Mouse (Mus musculus): Measurements from ENCODE around the gene Prdm5. TPM values are rescaled to one million over a fixed set of nuclear protein-coding genes. Genes with fewer than 3 reads are reported as not detected.

Prdm5 gene
- 10 to 100 TPM; 16.1 to 19.3 TPM for total RNA-seq (2021)
- long read RNA-seq, experiment 1, partial matches to known transcripts: 0 of 5 reads
- long read RNA-seq, experiment 1, other reads (novel, unspliced or antisense): 4 of 5 reads
- long read RNA-seq, experiment 2, partial matches to known transcripts: 0 of 6 reads
- long read RNA-seq, experiment 2, other reads (novel, unspliced or antisense): 0 of 6 reads

DNA sequence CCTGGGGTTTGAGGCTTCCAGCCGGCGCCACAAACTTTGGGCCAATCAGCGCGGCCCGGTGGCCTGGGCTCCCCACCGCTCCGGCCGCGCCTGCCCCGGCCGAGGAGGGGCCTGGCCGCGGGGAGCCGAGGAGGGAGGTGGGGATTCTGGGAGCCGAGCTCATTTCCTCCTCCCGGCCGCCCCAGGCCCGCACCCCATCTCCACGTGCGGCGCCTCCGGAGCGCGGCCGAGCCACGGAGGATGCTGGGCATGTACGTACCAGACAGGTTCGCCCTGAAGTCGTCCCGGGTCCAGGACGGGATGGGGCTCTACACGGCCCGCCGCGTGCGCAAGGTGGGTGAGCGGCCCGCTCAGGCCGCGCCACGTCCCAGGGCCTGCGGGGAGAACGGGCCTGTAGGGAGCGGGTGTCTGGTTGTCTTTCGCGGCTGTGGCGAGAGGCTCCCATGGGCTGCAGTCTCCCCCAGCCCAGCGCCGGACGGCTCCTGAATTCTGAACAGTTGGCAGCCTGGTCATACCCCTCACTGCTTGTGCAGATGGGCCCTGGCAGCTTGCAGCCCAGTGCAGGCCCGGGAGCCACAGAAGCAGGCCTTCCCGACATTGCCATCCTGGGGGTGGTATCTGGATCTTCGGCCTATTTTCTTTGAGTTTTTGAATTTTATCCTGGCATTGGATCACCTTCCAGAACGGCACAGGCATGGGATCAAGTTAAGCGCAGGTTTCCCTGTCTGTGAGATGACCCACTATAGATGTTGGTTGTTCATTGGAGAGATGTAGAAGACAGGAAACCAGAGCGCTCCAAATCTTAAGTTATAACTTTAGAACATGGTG, at the start of gene Prdm5:
Gene Prdm5 (plus strand): TSS at position 128 of the 828 bp plus-strand sequence.
- DNase-seq (ENCODE audit: low spot score in 2 of 2): peak; percentile 58 to 75

DNA sequence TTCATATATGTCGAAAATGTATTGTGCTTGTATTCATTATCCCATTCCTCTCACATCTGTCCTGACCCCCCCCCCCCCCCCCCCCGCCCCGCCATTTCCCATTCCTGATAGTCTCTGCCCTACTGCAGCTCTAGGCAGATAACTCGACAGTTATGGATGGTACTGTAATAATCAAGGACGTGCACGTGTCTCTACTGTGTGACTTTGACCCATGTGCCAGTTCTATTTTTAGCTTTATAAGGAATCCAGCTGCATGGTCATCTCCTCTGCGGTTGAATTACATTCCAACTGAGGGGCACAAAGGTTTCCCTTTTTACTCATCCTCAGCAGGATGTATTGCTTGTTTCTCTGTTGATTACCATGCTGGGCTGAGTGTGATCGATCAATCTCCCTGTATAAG, 39.3 kb upstream of the Prdm5 start:
- DNase-seq (ENCODE audit: low spot score in 2 of 2): no peak

DNA sequence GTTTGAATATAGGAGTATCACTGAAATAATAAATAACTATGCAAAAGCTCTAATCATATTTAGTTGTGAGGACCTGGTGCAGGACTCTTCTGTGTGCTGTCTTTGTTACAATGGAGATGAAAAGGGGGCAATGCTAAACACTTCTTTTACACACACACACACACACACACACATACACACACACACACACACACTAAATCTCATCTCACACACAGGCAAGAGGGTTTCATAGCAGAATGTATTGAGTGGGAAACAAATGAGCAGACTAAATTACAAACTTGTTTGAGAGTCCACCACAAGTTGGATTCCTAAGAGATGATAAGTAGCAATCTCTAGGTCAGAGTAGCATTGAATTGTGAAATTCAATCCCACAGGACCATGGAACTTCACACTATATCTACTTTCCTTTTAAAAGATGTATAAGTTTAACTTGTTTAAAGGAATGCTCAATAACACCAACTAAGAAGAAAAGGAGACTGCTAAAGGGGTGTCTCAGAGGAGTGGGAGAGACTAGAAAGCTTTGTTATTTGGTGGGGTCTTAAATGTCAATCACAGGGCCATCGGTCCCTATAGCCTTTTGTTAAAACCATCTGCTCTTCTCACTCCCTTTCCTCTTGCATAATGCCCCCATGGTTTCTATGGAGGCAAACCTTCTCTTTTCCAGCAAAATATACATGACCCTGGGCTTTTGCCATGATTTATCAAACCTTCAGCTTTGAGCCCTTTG, 35.5 kb upstream of the Prdm5 start:
- no peak for DNase-seq (ENCODE audit: low spot score in 2 of 2)

DNA sequence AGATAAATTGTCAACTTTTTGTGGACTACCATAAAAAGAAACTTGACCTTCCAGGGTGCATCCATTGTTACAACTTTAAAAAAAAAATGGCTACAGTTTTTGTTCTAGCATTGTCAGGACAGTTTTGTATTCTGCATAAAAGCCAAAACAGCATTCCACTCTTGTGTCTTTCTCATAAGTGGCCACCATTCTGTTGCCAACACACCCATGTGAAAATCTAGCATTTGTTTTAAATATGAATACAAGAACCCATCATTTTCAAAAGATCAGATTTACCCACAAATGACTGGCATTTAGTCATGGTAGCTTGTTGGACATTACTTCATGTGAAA, 35.0 kb upstream of the Prdm5 start:
- no peak for DNase-seq (ENCODE audit: low spot score in 2 of 2)

DNA sequence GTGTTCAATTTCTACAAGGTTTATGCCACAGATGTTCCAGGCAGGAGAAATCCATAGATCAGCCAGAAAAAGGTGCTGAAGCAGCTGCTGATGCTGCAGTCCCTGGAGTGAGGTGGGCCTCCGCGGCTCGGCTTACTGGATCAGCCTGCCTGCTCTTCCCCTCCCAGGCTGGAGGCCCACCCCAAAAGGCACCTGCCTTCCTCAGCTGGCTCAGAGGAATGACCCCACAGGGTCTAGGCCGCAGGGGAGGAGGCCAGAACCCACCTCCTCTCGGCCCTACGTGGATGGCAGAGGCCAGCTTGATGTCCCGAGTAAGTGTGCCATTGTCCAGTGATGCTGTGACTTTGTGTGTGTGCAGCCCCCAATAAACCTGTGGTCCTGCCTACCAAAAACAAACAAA, 20.6 kb upstream of the Prdm5 start:
- no peak for DNase-seq (ENCODE audit: low spot score in 2 of 2)

DNA sequence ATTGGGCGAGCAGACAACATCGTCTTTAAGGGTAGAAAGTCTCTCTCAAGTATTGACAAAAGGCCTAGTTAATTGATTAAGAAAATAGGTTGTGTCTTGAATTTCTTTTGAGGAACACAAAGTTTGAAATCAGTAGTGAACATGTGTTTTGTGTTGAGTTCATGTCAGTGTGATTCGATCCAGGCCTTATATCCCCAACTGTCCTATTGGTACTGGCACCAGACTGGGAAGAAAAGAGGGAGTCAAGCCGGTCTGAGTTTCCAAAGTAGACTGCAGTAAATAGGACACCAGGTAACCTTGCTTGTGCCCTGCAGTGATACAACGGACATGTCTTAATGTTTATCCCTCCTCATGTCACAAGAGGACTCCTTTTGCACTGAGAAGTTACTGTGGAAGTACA, 19.6 kb upstream of the Prdm5 start:
- no peak for DNase-seq (ENCODE audit: low spot score in 2 of 2)

DNA sequence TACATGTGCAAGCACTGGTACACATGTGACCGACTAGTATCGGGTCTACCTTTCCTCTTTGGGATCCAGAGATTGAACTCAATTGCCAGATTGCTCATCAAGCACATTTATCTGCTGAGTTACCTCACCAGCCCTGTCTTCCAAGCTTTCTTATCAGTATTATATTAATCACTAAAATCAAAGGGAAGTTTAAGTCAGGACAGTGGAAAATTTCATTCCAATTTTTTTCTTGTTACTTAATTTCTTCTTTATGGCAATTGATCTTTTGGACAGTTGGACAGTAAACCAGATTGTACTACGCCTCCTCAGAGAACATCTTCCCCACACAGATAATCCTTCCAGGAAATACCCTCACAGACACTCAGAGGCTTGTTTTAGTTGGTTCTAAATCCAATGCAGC, 18.7 kb upstream of the Prdm5 start:
- DNase-seq (ENCODE audit: low spot score in 2 of 2): no peak

DNA sequence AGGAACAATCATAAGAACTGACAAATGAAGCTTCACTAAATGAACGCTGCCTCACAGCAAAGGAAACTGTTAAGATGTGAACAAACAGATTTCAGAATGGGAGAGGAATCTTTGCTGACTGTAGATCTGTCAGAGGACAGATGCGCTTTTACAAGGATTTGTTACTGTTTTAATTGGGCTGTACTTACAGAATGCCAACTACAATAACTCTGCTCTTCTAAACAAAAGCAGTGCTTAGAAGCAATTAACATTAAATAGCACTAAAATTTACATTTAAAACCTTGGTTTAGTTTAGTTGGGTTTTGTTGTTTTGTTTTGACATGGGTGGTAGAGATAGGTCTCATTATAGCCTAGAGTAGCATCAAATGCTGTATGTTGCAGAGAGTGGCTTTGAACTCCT, 14.3 kb upstream of the Prdm5 start:
- no peak for DNase-seq (ENCODE audit: low spot score in 2 of 2)

DNA sequence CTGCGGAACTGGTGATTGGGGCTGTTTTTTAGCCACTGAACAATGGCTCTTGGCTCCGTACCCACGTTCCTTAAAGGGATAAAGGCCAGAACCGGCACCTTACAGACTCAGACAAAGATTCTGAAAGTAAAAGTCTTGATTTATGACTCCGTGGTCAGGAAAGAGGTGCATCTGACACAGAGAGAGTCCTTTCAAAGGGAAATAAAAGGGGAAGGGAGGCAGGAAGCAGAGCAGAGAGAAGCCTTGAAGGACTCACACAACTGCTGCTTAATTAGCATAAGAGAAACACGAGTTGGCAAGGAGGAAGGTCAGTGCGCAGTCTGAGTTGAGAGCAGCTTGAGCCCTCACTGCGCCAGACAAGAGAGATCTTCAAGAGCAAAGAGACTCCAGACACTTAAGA, 13.7 kb upstream of the Prdm5 start:
- DNase-seq (ENCODE audit: low spot score in 2 of 2): no peak

DNA sequence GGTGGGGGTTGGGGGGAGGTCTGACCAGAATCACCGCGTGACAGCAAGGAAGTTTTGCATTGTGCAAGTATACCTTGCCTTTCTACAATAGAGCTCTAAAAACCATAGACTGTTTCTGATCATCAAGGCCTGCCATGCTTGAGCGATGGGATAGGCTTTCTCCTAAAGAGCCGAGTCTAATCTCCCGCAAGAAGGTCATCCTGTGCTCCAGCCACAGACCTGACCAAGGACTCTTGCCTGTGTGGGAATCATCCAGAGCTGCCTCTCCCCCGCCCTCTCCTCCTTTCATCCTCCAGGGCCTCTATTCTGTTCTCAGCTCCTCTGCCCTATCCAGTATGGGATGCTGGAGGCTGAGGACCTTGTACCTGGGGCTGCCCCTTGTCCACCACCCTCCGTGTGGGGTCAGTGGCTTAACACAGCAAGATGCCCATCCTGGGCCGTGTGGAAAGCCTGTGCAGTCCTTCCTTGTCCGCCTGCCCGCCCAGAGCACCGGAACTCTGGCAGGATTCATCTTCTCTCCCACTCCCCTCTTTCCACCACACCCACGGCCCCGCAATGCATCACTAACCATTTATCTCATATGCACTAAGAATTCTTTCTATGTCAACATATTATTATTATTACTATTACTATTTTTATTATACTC, 12.9 kb upstream of the Prdm5 start:
- DNase-seq (ENCODE audit: low spot score in 2 of 2): no peak

DNA sequence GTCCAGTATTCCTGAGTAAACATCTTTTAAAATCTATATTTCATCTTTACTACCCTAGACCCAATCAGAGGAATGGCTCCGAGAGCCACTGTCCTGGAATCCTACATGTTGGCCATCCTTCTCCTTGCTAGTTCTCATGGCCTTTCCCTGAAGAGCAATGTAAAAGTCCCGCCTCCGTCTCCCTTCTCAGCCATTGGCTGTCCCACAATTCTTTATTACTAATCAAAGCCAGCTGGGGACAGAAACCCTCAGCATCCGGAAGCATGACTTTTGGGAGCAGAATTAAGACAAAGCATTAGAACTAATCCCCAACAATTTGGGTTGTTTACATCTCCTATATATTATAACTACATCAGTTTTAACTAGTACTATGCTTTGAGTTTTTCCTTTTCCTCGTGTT, 10.9 kb upstream of the Prdm5 start:
- no peak for DNase-seq (ENCODE audit: low spot score in 2 of 2)

DNA sequence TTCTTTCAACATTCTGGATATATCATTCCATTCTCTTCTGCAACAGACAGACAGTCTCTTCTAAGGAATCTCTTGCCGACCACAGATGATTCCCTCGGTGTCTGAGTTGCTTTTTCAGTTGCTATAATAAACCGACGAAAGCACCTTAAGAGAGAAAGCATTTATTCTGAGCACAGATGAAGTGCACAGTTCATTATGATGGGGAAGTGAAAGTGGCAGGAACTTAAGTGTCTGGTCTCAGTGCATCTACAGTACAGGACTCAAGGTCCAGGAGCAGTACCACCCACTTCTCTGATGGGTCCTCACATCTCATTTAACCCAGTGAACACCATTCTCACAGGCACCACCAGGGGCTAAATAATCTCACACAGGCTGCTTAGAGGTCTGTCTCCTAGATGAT, 5.2 kb upstream of the Prdm5 start:
- no peak for DNase-seq (ENCODE audit: low spot score in 2 of 2)

DNA sequence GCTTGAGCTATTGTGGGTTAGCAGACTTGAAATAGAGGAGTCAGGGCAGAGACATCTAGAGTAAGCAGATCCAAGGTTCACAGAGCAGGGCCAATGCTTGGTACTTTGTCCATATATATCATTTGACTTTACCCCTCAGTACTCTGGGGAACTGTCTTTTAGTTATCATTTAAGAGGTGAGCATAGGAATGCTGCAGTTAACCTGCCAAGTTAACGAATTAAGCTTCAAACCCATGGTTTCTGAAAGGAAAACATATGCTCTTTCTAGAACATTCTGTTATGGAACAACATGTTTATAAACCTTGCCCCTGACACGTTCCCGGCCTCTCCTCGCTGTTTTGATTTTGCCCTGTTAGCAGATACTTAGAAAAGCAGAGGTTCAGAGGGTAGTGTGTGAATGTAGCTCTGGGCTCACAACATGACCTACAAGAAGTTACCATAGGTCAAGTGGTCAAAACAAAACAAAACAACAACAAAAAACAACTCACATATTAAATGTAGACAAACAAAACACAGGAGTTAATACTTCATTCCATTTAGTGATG, 973 bp downstream of the Prdm5 start:
- DNase-seq (ENCODE audit: low spot score in 2 of 2): no peak

DNA sequence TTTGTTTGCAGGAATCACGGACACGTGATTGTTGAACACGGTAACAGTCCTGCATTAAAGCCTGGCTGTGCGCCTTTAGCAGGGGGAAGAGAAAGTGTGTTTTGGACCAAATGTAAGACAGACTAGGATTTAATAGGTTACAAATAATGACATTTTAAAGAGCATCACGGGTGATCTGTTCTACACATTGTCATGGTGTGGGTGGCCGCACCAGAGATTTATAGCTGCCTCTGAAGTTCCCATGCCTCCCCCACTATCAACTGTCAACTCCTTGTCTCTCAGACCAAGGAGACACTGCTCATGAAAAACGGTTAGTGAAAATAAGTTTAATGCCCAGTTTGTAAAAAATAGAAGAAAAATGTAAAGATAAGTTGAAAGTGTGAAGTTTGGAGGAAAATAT, 2.7 kb downstream of the Prdm5 start:
- no peak for DNase-seq (ENCODE audit: low spot score in 2 of 2)

DNA sequence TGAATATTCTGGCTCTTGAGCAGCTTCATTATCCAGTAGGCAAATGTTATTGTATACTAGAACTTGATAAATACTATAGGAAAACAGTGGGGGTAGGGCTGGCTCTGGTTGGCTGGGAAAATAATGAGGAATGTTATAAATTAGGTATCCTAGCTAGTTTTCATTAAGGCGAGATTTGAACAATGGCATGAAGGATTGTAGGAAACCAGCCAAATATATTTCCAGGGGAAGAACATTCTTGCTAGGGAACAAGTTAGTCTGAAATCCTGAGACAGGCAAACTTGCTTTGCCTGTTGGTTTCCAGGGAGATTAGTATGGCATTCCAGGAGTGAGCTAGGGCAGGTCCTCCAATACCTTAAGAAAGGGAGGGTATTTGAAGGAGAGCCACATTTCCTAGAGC, 4.9 kb downstream of the Prdm5 start:
- no peak for DNase-seq (ENCODE audit: low spot score in 2 of 2)

DNA sequence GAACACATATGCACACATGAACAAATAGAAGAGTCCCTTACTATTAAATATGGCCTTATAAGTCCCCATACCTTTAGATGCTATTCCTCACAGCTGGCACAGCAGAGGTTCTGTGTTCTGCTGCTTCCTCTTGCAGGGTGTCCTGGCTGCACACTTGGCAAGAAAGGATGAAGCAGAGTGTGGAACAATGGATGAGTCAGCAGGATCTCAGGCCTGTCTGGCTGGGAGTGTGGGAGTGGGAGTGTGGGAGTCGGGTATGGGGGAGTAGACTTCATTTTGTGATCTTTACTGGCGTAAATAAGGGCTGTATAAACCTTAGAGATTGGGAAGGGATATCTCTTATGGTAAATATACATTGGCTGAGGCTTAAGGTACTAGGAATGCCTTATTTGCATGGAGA, 14.1 kb downstream of the Prdm5 start:
- DNase-seq (ENCODE audit: low spot score in 2 of 2): no peak

DNA sequence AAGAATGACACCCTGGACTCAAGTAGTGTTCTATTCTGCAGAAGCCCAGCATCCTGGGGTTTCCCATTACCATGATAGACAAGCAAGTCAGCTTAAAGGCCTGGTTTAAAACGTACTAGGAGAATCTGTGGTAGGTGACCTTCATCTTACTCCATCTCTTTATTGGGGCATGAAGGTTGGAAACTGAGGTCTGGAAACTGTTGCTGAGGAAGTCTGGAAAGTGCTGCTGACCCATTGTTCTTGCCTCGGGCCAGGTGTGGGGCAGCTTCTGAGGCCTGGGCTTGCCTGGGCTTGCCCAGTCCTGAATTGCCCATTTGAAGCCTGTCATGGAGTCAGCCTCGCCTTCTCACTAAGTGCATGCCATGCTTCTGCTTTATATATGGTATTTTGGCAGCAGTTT, 17.8 kb downstream of the Prdm5 start:
- no peak for DNase-seq (ENCODE audit: low spot score in 2 of 2)

DNA sequence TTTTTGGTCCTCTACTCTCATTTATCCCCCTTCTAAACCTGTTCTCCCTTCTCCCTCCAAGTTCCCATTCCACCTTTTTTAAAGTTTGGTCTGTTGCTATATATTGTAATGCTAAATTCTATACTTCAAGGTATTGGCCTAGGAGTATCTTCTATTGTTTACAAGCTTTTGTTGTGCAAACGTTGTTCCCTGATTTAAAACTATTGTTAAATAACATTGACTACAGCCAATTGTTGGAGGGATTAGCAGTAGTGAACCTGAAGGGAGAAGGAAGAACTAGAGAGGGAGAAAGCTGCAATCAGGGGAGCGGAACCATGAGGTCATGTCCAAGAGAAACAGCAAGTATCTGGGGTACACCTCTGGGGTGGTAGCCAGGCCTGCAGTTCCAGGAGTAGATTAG, 18.5 kb downstream of the Prdm5 start:
- no peak for DNase-seq (ENCODE audit: low spot score in 2 of 2)

DNA sequence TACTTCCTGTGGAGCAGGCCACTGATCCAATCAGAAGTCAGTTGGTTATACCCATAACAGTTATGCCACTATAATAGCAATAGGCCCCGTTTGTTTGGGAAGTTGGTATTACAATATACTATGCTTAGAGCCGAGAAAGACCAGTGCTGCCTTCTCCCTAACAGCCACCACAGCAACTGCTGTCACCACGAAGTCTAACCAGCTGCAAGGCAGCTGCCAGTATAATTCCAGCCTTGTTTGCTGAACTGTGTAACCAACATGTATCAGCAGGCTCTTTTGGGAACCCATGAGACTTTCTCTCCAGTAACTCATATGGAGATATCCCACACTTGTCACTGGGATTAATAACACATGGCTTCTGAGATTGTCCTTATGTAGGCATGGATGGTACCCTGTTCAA, 19.6 kb downstream of the Prdm5 start:
- no peak for DNase-seq (ENCODE audit: low spot score in 2 of 2)

DNA sequence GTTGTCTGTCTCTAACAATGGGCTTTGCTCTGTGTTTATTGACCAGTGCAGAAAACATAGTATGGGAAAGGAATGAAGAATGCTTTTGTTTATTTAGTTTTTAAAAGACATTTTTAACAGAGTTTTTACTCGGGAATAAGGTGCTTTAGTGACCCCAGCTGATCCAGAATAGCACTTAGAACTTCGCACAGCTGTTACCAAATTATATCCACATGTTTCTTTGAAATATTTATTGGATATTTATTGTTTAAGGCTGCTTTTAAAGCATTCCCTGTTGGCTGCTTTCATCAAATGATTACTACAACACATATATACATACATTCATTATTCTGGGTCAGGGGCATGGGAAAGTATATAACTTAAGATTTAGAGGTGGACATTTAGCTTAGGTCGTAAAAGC, 32.9 kb downstream of the Prdm5 start:
- DNase-seq (ENCODE audit: low spot score in 2 of 2): no peak

DNA sequence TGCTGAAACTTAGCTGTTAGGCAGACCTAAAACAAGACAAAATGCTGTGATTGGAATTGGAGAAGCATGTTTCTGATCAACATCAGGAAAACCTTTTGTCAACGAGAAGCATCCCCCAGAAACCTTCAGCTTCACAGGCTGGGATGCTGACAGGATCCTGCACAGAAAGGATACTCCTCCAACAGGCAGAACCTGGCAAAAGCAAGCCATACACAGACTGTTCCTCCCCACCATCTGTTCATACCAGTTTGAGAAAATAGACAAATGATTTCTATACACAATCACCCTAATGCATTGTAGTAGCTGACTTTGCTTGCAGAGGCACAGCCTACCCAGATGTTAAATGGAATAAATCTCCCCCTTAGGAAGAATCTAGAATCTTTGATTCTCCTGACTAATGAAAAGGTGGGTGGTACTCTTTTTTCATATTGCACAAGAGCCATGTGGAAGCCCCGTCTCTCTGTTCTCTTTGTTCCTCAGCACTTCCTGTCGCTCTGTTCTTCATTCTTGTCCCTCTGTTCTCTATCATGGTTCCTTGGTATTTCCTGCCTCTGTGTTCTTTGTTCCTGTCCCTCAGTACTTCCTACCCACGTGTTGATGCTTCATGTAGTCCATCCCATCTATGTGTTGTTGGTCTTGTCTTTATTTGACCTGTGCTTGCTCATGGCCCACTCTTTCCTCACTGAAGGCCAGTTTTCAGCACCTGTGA, 39.4 kb downstream of the Prdm5 start:
- no peak for DNase-seq (ENCODE audit: low spot score in 2 of 2)
